ENCODE assay signal across 15 mouse cellular contexts in genomic region chr7:35117052-35117451, GRCm38 (mm10). TPM values are rescaled to one million over a fixed set of nuclear protein-coding genes. Genes with fewer than 3 reads are reported as not detected.
DNase-seq lines count a peak whose midpoint lies in the region; ATAC-seq and TF ChIP-seq lines count a peak whose summit lies in the region.
"Had no signal": no experiment of that assay in that cellular context is flagged by ENCODE, and none has a peak within 500 bp of the region (broad histone marks: within the 10 kb centered on the region; RNA-seq: fewer than 3 reads in every experiment).

No protein-coding gene starts in this region.

- no peaks in the 10 kb centered on the region for H3K36me3 ChIP-seq in heart, embryonic 13.5 days
- H3K36me3 ChIP-seq in liver, embryonic 11.5 days (ENCODE audit: control insufficient read depth, insufficient read depth, low read length) = no peaks in the 10 kb centered on the region
- no peaks in the 10 kb centered on the region for H3K36me3 ChIP-seq in myocyte (ENCODE audit: control insufficient read depth, insufficient read depth)
- H3K36me3 ChIP-seq: forebrain, embryonic 15.5 days; limb, embryonic 12.5 days; midbrain, embryonic 15.5 days had no signal

- peaks cover 27% of the 10 kb centered on the region for H3K4me1 ChIP-seq in heart, embryonic 13.5 days
- peaks cover 8% of the 10 kb centered on the region for H3K4me1 ChIP-seq in liver, embryonic 11.5 days (replicated peaks; ENCODE audit: control insufficient read depth, insufficient read depth, low read length)

- no peak for TF ChIP-seq POLR2A in myocyte (IDR thresholded peaks at IDR 0.05; ENCODE audit: insufficient read length, low read depth)

- H3K4me3 ChIP-seq in heart, embryonic 13.5 days = 0 out of 2 replicates have a peak overlapping the region, but pooled peaks have one; percentile 64
- peak overlapping the region; percentile 62; the same call in 1 of the 2 replicates for H3K4me3 ChIP-seq in liver, embryonic 11.5 days (ENCODE audit: low read depth, low read length)
- peak overlapping the region; percentile 35 for H3K4me3 ChIP-seq in myocyte

- no peak overlapping the region for H3K27ac ChIP-seq in heart, embryonic 13.5 days (replicated peaks)
- peak overlapping the region; percentile 16; the same call in 1 of the 2 replicates for H3K27ac ChIP-seq in liver, embryonic 11.5 days (ENCODE audit: low read depth, low read length)
- H3K27ac ChIP-seq: forebrain, embryonic 15.5 days; kidney, postnatal 0 days; limb, embryonic 12.5 days; midbrain, embryonic 15.5 days had no signal

- H3K79me2 ChIP-seq in myocyte (ENCODE audit: control insufficient read depth, insufficient read depth) = no peaks in the 10 kb centered on the region

- intact Hi-C loops in heart, postnatal 36 days (cut with DNase I) = loop anchor here (5.0 kb wide), 1 partner anchor 145 kb away; no protein-coding TSS in a partner anchor

- H3K9ac ChIP-seq in heart, embryonic 13.5 days = no peak overlapping the region
- no peak overlapping the region for H3K9ac ChIP-seq in liver, embryonic 11.5 days (ENCODE audit: low read depth, low read length)

- no peak overlapping the region for H3ac ChIP-seq in myocyte (ENCODE audit: control insufficient read depth, insufficient read length)

- H3K4me2 ChIP-seq in heart, embryonic 13.5 days = no peak overlapping the region
- H3K4me2 ChIP-seq in liver, embryonic 11.5 days = peak overlapping the region; percentile 87
- no peak overlapping the region for H3K4me2 ChIP-seq in myocyte (ENCODE audit: low read depth)

- ATAC-seq in heart, embryonic 13.5 days (ENCODE audit: extremely low read depth, insufficient number of reproducible peaks, low FRiP score, low TSS enrichment) = no peak
- ATAC-seq in liver, embryonic 11.5 days (replicated peaks; ENCODE audit: low FRiP score) = no peak
- no peak for ATAC-seq in granulocyte monocyte progenitor cell, adult 5-6 weeks (replicated peaks; ENCODE audit: poor library complexity, severe bottlenecking)
- ATAC-seq: forebrain, embryonic 15.5 days; midbrain, embryonic 15.5 days had no signal

- no peaks in the 10 kb centered on the region for H3K9me3 ChIP-seq in heart, embryonic 13.5 days
- no peaks in the 10 kb centered on the region for H3K9me3 ChIP-seq in liver, embryonic 11.5 days (ENCODE audit: control insufficient read depth, low read length)
- H3K9me3 ChIP-seq: forebrain, embryonic 15.5 days; limb, embryonic 12.5 days; midbrain, embryonic 15.5 days had no signal

- H3K27me3 ChIP-seq in heart, embryonic 13.5 days (replicated peaks) = peaks cover 60% of the 10 kb centered on the region
- peaks cover 63% of the 10 kb centered on the region for H3K27me3 ChIP-seq in liver, embryonic 11.5 days (replicated peaks; ENCODE audit: control insufficient read depth, insufficient read depth, low read length)
- no peaks in the 10 kb centered on the region for H3K27me3 ChIP-seq in myocyte (ENCODE audit: control insufficient read depth, insufficient read depth, insufficient read length)

- WGBS in heart, embryonic 13.5 days = 38% methylated on average over 5 of the region's 5 CpGs
- WGBS in liver, embryonic 11.5 days = 25% methylated on average over 5 of the region's 5 CpGs

- DNase-seq in heart, postnatal 36 days = no peak
- DNase-seq in ZHBTc4 (ENCODE audit: low read depth, low spot score) = peak; percentile 35
- no peak for DNase-seq in liver, embryonic 11.5 days (ENCODE audit: low spot score)
- no peak for DNase-seq in gastrocnemius, adult 8-10 months (ENCODE audit: low spot score in 2 of 2)
- DNase-seq in gastrocnemius, adult 18-20 months (ENCODE audit: low spot score) = no peak
- DNase-seq: cerebellum, adult 8-10 months; right cerebral cortex, postnatal 4 days; thymus, adult 2 months had no signal

TF ChIP-seq in myocyte, 11 proteins besides CTCF, POLR2A, EP300 and RAD21:
- no peak for TF ChIP-seq TCF3 (IDR thresholded peaks at IDR 0.05; ENCODE audit: insufficient read length, low read depth)
- TF ChIP-seq REST (IDR thresholded peaks at IDR 0.05; ENCODE audit: insufficient read depth, insufficient read length) = no peak
- TF ChIP-seq CEBPB (IDR thresholded peaks at IDR 0.05; ENCODE audit: insufficient read depth, poor library complexity, severe bottlenecking) = no peak
- no peak for TF ChIP-seq TCF12 (IDR thresholded peaks at IDR 0.05; ENCODE audit: insufficient read depth, poor library complexity, severe bottlenecking)
- TF ChIP-seq MYOG (IDR thresholded peaks at IDR 0.05; ENCODE audit: control insufficient read depth in 1 of 3, insufficient read depth in 1 of 3, insufficient read length in 2 of 3, low read depth in 2 of 3) = no peak
- no peak for TF ChIP-seq SRF (IDR thresholded peaks at IDR 0.05; ENCODE audit: control insufficient read depth, insufficient read length, low read depth)
- TF ChIP-seq USF1 (IDR thresholded peaks at IDR 0.05; ENCODE audit: low read depth) = no peak
- no peak for TF ChIP-seq E2F4 (IDR thresholded peaks at IDR 0.05; ENCODE audit: insufficient read depth)
- no peak for TF ChIP-seq MYOD1 (IDR thresholded peaks at IDR 0.05; ENCODE audit: control insufficient read depth in 1 of 3, insufficient read length in 2 of 3, low read depth in 2 of 3)
- TF ChIP-seq POLR2AphosphoS2 (IDR thresholded peaks at IDR 0.05; ENCODE audit: insufficient read length, low read depth) = no peak
- TF ChIP-seq MAX (IDR thresholded peaks at IDR 0.05; ENCODE audit: low read depth) = no peak

RNA-seq across cellular contexts. Expression of gene Cebpa, which starts 2.0 kb away (rescaled TPM):
- 0.47 and 0.78 TPM in 2 replicates for polyA plus RNA-seq in heart, embryonic 13.5 days (2015; fragmentation: Nextera tagmentation; extraction: Ambion mirVana)
- 1 to 10 TPM; 4.5 to 9.4 TPM for total RNA-seq in heart, postnatal 36 days (2021)
- polyA plus RNA-seq in liver, embryonic 11.5 days (2014; fragmentation: Nextera tagmentation; extraction: Ambion mirVana) = 6.9 and 8.2 TPM in 2 replicates
- polyA plus RNA-seq in myocyte (2012; fragmentation: generic; extraction: Trizol) = 7.7 TPM
- 10 to 100 TPM in 1 of 4 experiments, 1 to 10 TPM in 3; 3.0 to 10.9 (median 6.4) TPM for total RNA-seq in gastrocnemius, adult 8-10 months (2022)
- total RNA-seq in gastrocnemius, adult 18-20 months (2021) = 1 to 10 TPM; 3.6 to 6.7 TPM
- 89.6 and 92.8 TPM in 2 replicates for total RNA-seq in granulocyte monocyte progenitor cell, adult 5-6 weeks (2014; fragmentation: Nextera tagmentation)
- 33.3 and 45.1 TPM in 2 replicates for total RNA-seq in granulocyte monocyte progenitor cell, adult 5-6 weeks (2017)
